Mouse (Mus musculus) retina, embryonic 14.5 days (tissue): Measurements from ENCODE around the gene Fbp1.
A peak's percentile ranks its signal among the peaks of the same experiment; 100 is the strongest.
"Not testable (repeated sequence)": the region's sequence is repeated elsewhere in the genome, so short reads cannot be mapped to it uniquely, and the experiment has no call there.

Source experiments
- DNase-seq: peaks from one replicate; pipeline ENCODE4 v3.0.0-alpha.2; 2015; ENCODE audit warnings: low spot score

The Fbp1 gene

GRCm38 (mm10) chr13:62854666-62855065 lies 33.4 kb downstream of the Fbp1 start:
- peak; percentile 76 for DNase-seq

- no peak for DNase-seq
Measured at GRCm38 (mm10) chr13:62833341-62833740, 54.7 kb downstream of the Fbp1 start.

GRCm38 (mm10) chr13:62832239-62832638 lies 55.8 kb downstream of the Fbp1 start:
- DNase-seq = no peak

GRCm38 (mm10) chr13:62815705-62816104 lies 72.4 kb downstream of the Fbp1 start:
- DNase-seq = not testable (repeated sequence)
